Mouse (Mus musculus): ENCODE measurements around the gene Procr. TPM values are rescaled to one million over a fixed set of nuclear protein-coding genes. Genes with fewer than 3 reads are reported as not detected.

Procr gene
- polyA plus RNA-seq, 1 experiment from 2014 or later: 1.3 TPM

GRCm38 (mm10) chr2:155792899-155793298 lies 42.0 kb downstream of the Procr start:
- 27% methylated on average over 12 of the region's 12 CpGs for WGBS
- H3K4me1 ChIP-seq: peaks cover 8% of the 10 kb centered on the region
- no peaks in the 10 kb centered on the region for H3K9me3 ChIP-seq (replicated peaks)
- H3K27me3 ChIP-seq (ENCODE audit: low read depth, poor library complexity, severe bottlenecking): no peaks in the 10 kb centered on the region
- H3K4me3 ChIP-seq: no peak overlapping the region
- H3K27ac ChIP-seq (replicated peaks): no peak overlapping the region
- DNase-seq (ENCODE audit: low spot score): no peak
- no peaks in the 10 kb centered on the region for H3K36me3 ChIP-seq

- no peaks in the 10 kb centered on the region for H3K36me3 ChIP-seq
- no peaks in the 10 kb centered on the region for H3K27me3 ChIP-seq (ENCODE audit: low read depth, poor library complexity, severe bottlenecking)
- 89% methylated on average over 12 of the region's 12 CpGs for WGBS
- no peak overlapping the region for H3K4me3 ChIP-seq
- H3K9me3 ChIP-seq (replicated peaks): no peaks in the 10 kb centered on the region
- DNase-seq (ENCODE audit: low spot score): no peak
- H3K27ac ChIP-seq (replicated peaks): no peak overlapping the region
- H3K4me1 ChIP-seq: peaks cover 8% of the 10 kb centered on the region
Measured at GRCm38 (mm10) chr2:155794674-155795445, 43.9 kb downstream of the Procr start.

- H3K4me1 ChIP-seq: no peaks in the 10 kb centered on the region
- H3K9me3 ChIP-seq (replicated peaks): no peaks in the 10 kb centered on the region
- no peak overlapping the region for H3K4me3 ChIP-seq
- H3K36me3 ChIP-seq: no peaks in the 10 kb centered on the region
- 67% methylated on average over 3 of the region's 3 CpGs for WGBS
- DNase-seq (ENCODE audit: low spot score): no peak
- H3K27me3 ChIP-seq (ENCODE audit: low read depth, poor library complexity, severe bottlenecking): no peaks in the 10 kb centered on the region
- H3K27ac ChIP-seq (replicated peaks): no peak overlapping the region
Measured at GRCm38 (mm10) chr2:155798613-155799012, 47.7 kb downstream of the Procr start.

GRCm38 (mm10) chr2:155802761-155803160 lies 51.8 kb downstream of the Procr start:
- no peak overlapping the region for H3K27ac ChIP-seq (replicated peaks)
- H3K9me3 ChIP-seq (replicated peaks): no peaks in the 10 kb centered on the region
- no peaks in the 10 kb centered on the region for H3K27me3 ChIP-seq (ENCODE audit: low read depth, poor library complexity, severe bottlenecking)
- no peak overlapping the region for H3K4me3 ChIP-seq
- 63% methylated on average over 3 of the region's 3 CpGs for WGBS
- H3K4me1 ChIP-seq: no peaks in the 10 kb centered on the region
- H3K36me3 ChIP-seq: no peaks in the 10 kb centered on the region
- no peak for DNase-seq (ENCODE audit: low spot score)

- Histone ChIP-seq H3K36me3 (no peaks in the 10 kb centered on the region), H3K9me3 (replicated peaks) (no peaks in the 10 kb centered on the region), H3K27me3 (ENCODE audit: low read depth, poor library complexity, severe bottlenecking) (no peaks in the 10 kb centered on the region), H3K4me1 (no peaks in the 10 kb centered on the region), H3K4me3 (no peak overlapping the region), H3K27ac (replicated peaks) (no peak overlapping the region)
- no peak for DNase-seq (ENCODE audit: low spot score)
- WGBS: 77% methylated on average over 5 of the region's 5 CpGs
Measured at GRCm38 (mm10) chr2:155804053-155804452, 53.1 kb downstream of the Procr start.

Other genes with a start within 250 kb of the Procr start
- 15.9 and 20.3 TPM in 2 replicates for gene Acss2, start 233.2 kb upstream of the Procr start, polyA plus RNA-seq (2016; fragmentation: Nextera tagmentation; extraction: Ambion mirVana)
- gene Ggt7, start 232.9 kb upstream of the Procr start, polyA plus RNA-seq (2016; fragmentation: Nextera tagmentation; extraction: Ambion mirVana): 16.0 and 25.2 TPM in 2 replicates
- gene Gss, start 158.3 kb upstream of the Procr start, polyA plus RNA-seq (2016; fragmentation: Nextera tagmentation; extraction: Ambion mirVana): 19.6 and 22.1 TPM in 2 replicates
- 0.53 and 0.60 TPM in 2 replicates for gene Myh7b, start 139.9 kb upstream of the Procr start, polyA plus RNA-seq (2016; fragmentation: Nextera tagmentation; extraction: Ambion mirVana)
- gene Trpc4ap, start 58.7 kb upstream of the Procr start, polyA plus RNA-seq (2016; fragmentation: Nextera tagmentation; extraction: Ambion mirVana): 123 and 137 TPM in 2 replicates
- gene Edem2, start 21.6 kb upstream of the Procr start, polyA plus RNA-seq (2016; fragmentation: Nextera tagmentation; extraction: Ambion mirVana): 34.0 and 34.4 TPM in 2 replicates
- gene Gm17581, start 15.3 kb upstream of the Procr start, polyA plus RNA-seq (2016; fragmentation: Nextera tagmentation; extraction: Ambion mirVana): not detected in 2 replicates
- 0.49 and 1.5 TPM in 2 replicates for gene Mmp24, start 24.2 kb downstream of the Procr start, polyA plus RNA-seq (2016; fragmentation: Nextera tagmentation; extraction: Ambion mirVana)
- gene BC029722, start 68.3 kb downstream of the Procr start, polyA plus RNA-seq (2016; fragmentation: Nextera tagmentation; extraction: Ambion mirVana): 6.8 and 10.5 TPM in 2 replicates
- 227 and 257 TPM in 2 replicates for gene Eif6, start 75.8 kb downstream of the Procr start, polyA plus RNA-seq (2016; fragmentation: Nextera tagmentation; extraction: Ambion mirVana)
- 0.16 and 0.50 TPM in 2 replicates for gene Fam83c, start 83.7 kb downstream of the Procr start, polyA plus RNA-seq (2016; fragmentation: Nextera tagmentation; extraction: Ambion mirVana)
- gene Uqcc1, start 179.2 kb downstream of the Procr start, polyA plus RNA-seq (2016; fragmentation: Nextera tagmentation; extraction: Ambion mirVana): 81.9 and 86.3 TPM in 2 replicates
- gene Gm15557, start 189.6 kb downstream of the Procr start, polyA plus RNA-seq (2016; fragmentation: Nextera tagmentation; extraction: Ambion mirVana): 0.10 TPM in 1 of 2 replicates, not detected in the other
- gene Gdf5, start 194.2 kb downstream of the Procr start, polyA plus RNA-seq (2016; fragmentation: Nextera tagmentation; extraction: Ambion mirVana): 0.07 TPM in 2 replicates
- gene Cep250, start 205.3 kb downstream of the Procr start, polyA plus RNA-seq (2016; fragmentation: Nextera tagmentation; extraction: Ambion mirVana): 24.1 and 24.3 TPM in 2 replicates